Mouse (Mus musculus): ENCODE data around the gene Arrdc2.

DNA sequence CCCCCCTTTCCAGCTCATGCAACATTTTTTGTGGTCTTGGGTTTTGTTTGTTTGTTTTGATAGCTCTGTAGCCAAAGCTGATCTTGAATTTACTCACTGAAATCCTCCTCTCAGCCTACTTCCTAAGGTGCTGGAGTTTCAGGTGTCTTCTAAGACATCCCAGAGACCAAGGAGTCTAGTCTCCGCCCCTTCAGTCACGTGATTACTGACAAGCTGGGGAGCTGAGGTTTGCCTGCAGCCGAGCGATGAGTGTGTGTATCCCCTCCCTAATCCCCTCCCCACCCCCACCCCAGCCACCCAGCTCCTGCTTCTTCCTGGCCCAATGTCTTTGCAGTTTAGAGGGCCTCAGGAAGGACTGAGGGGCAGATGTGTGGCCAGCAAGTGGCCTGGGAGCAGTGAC, 18.0 kb upstream of the Arrdc2 start:
- TF ChIP-seq CTCF (IDR thresholded peaks at IDR 0.05; ENCODE audit: low read depth, low read length) (no peak), POLR2A (IDR thresholded peaks at IDR 0.05; ENCODE audit: insufficient read depth, low read length) (no peak), EP300 (IDR thresholded peaks at IDR 0.05; ENCODE audit: insufficient read depth, low read depth, low read length) (no peak)

All from ES-Bruce4 (cell line).